Mouse (Mus musculus): ENCODE measurements around the gene Pcdh17. TPM values are rescaled to one million over a fixed set of nuclear protein-coding genes. Genes with fewer than 3 reads are reported as not detected.

The Pcdh17 gene
- polyA plus RNA-seq, 1 experiment from 2014 or later: 8.3 TPM

GRCm38 (mm10) chr14:84454074-84454845, 10.9 kb downstream of the Pcdh17 start:
- H3K4me1 ChIP-seq (replicated peaks; ENCODE audit: control insufficient read depth, insufficient read depth, low read length): no peaks in the 10 kb centered on the region
- ATAC-seq (replicated peaks; ENCODE audit: low FRiP score, low TSS enrichment, low read depth) (no peak), DNase-seq (ENCODE audit: low spot score) (no peak)
- H3K27ac ChIP-seq (ENCODE audit: low read depth): no peak overlapping the region
- no peak overlapping the region for H3K4me2 ChIP-seq (ENCODE audit: low read length)
- no peak overlapping the region for H3K9ac ChIP-seq (ENCODE audit: low read length)
- 66% methylated on average over 4 of the region's 4 CpGs for WGBS
- H3K27me3 ChIP-seq (replicated peaks; ENCODE audit: control insufficient read depth, insufficient read depth, low read length): peaks cover 5% of the 10 kb centered on the region
- no peaks in the 10 kb centered on the region for H3K36me3 ChIP-seq (ENCODE audit: control insufficient read depth, insufficient read depth, low read length)
- no peak overlapping the region for H3K4me3 ChIP-seq (ENCODE audit: low read depth, low read length)
- H3K9me3 ChIP-seq (ENCODE audit: control insufficient read depth, low read length): no peaks in the 10 kb centered on the region

DNA sequence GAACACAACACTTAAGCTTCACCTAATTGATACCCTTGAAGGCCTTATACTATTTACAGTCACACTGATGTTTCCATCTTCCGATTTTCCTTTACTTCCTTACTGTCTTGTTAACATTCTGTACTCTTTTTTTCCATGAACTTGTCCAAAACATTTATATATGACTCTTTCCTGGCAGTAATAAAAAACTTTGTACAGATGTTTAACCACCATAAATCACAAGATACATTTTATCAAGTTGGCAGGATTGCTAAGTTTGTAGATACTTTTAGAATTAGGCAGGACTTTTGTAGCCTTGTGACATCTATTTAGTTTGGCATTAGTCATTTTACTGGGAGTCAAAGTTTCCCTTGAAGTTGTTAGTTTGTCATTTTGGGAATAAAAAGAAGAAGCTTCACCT, 32.1 kb downstream of the Pcdh17 start:
- Histone ChIP-seq H3K9ac (ENCODE audit: low read length) (no peak overlapping the region), H3K4me3 (ENCODE audit: low read depth, low read length) (no peak overlapping the region), H3K27ac (ENCODE audit: low read depth) (no peak overlapping the region), H3K9me3 (ENCODE audit: control insufficient read depth, low read length) (no peaks in the 10 kb centered on the region), H3K4me1 (replicated peaks; ENCODE audit: control insufficient read depth, insufficient read depth, low read length) (no peaks in the 10 kb centered on the region), H3K27me3 (replicated peaks; ENCODE audit: control insufficient read depth, insufficient read depth, low read length) (no peaks in the 10 kb centered on the region), H3K4me2 (ENCODE audit: low read length) (no peak overlapping the region), H3K36me3 (ENCODE audit: control insufficient read depth, insufficient read depth, low read length) (no peaks in the 10 kb centered on the region)
- no peak for DNase-seq (ENCODE audit: low spot score)
- ATAC-seq (replicated peaks; ENCODE audit: low FRiP score, low TSS enrichment, low read depth): no peak
- 50% methylated on average over 1 of the region's 1 CpGs for WGBS

DNA sequence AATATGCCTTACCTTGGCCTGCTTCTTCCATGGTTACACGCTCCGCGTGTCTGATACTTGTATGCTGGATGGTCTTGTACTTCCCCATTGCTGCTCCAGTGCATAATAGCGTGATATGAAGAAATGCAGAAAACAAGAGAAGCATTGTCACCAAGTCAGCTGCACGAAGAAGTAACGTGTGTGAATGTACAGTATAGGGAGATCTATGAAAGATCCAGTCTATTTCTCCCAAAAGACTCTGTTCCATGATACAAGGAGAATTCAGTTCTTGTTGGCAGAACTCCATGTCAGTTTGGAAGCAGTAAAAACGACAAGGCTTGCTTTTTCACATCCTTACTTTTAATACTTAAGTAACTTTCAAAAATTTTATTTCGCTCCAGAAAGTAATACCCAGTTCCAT, 33.0 kb downstream of the Pcdh17 start:
- H3K9me3 ChIP-seq (ENCODE audit: control insufficient read depth, low read length): no peaks in the 10 kb centered on the region
- no peaks in the 10 kb centered on the region for H3K4me1 ChIP-seq (replicated peaks; ENCODE audit: control insufficient read depth, insufficient read depth, low read length)
- H3K9ac ChIP-seq (ENCODE audit: low read length): no peak overlapping the region
- 85% methylated on average over 8 of the region's 8 CpGs for WGBS
- no peaks in the 10 kb centered on the region for H3K36me3 ChIP-seq (ENCODE audit: control insufficient read depth, insufficient read depth, low read length)
- H3K4me3 ChIP-seq (ENCODE audit: low read depth, low read length): no peak overlapping the region
- H3K4me2 ChIP-seq (ENCODE audit: low read length): no peak overlapping the region
- H3K27ac ChIP-seq (ENCODE audit: low read depth): no peak overlapping the region
- ATAC-seq (replicated peaks; ENCODE audit: low FRiP score, low TSS enrichment, low read depth): no peak
- DNase-seq (ENCODE audit: low spot score): no peak
- H3K27me3 ChIP-seq (replicated peaks; ENCODE audit: control insufficient read depth, insufficient read depth, low read length): no peaks in the 10 kb centered on the region

DNA sequence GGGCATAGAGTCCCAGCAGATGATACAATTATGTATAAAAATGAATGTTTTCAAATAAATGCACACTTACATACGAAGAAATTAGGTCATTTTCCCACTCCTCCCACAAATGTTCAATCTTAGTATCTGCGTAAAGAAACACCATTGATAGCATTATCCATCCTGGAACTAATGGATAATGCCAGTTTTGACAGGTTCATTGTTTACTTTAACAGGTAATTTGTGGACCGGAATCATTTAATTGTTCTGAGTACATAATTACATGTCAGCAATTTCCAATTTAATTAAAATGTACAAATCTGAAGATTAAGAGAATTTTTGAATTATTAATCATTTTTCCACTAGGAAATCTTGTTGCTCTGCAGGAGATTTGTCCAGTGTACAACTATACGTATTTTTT, 33.5 kb downstream of the Pcdh17 start:
- H3K27ac ChIP-seq (ENCODE audit: low read depth): no peak overlapping the region
- no peaks in the 10 kb centered on the region for H3K9me3 ChIP-seq (ENCODE audit: control insufficient read depth, low read length)
- H3K36me3 ChIP-seq (ENCODE audit: control insufficient read depth, insufficient read depth, low read length): no peaks in the 10 kb centered on the region
- 77% methylated on average over 4 of the region's 4 CpGs for WGBS
- no peak overlapping the region for H3K4me2 ChIP-seq (ENCODE audit: low read length)
- H3K4me3 ChIP-seq (ENCODE audit: low read depth, low read length): no peak overlapping the region
- no peak overlapping the region for H3K9ac ChIP-seq (ENCODE audit: low read length)
- H3K4me1 ChIP-seq (replicated peaks; ENCODE audit: control insufficient read depth, insufficient read depth, low read length): no peaks in the 10 kb centered on the region
- no peaks in the 10 kb centered on the region for H3K27me3 ChIP-seq (replicated peaks; ENCODE audit: control insufficient read depth, insufficient read depth, low read length)
- ATAC-seq (replicated peaks; ENCODE audit: low FRiP score, low TSS enrichment, low read depth) (no peak), DNase-seq (ENCODE audit: low spot score) (no peak)

GRCm38 (mm10) chr14:84477411-84477810, 34.0 kb downstream of the Pcdh17 start:
- WGBS: 73% methylated on average over 13 of the region's 13 CpGs
- Histone ChIP-seq H3K9ac (ENCODE audit: low read length) (no peak overlapping the region), H3K4me2 (ENCODE audit: low read length) (no peak overlapping the region), H3K27ac (ENCODE audit: low read depth) (no peak overlapping the region), H3K9me3 (ENCODE audit: control insufficient read depth, low read length) (no peaks in the 10 kb centered on the region), H3K4me1 (replicated peaks; ENCODE audit: control insufficient read depth, insufficient read depth, low read length) (no peaks in the 10 kb centered on the region), H3K4me3 (ENCODE audit: low read depth, low read length) (no peak overlapping the region), H3K27me3 (replicated peaks; ENCODE audit: control insufficient read depth, insufficient read depth, low read length) (no peaks in the 10 kb centered on the region), H3K36me3 (ENCODE audit: control insufficient read depth, insufficient read depth, low read length) (no peaks in the 10 kb centered on the region)
- no peak for ATAC-seq (replicated peaks; ENCODE audit: low FRiP score, low TSS enrichment, low read depth)
- no peak for DNase-seq (ENCODE audit: low spot score)

DNA sequence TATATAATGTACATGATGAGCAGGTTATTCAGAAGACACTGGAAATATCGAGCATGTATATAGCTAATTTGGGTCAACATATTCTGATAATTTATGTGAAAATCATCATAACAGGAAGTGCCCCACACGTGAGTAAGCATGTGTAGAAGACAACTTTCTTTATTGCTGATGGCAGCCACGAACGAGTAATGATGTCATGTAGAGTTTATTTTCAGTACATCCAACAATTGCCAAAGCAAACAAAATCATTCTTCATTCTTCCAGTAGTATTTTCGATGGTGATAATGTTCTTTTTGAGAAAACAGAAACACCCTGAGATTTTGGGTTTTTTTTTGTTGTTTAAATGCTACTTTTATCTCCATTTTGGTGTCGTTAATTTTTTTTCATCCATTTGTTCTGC, 37.2 kb downstream of the Pcdh17 start:
- no peak overlapping the region for H3K9ac ChIP-seq (ENCODE audit: low read length)
- H3K4me3 ChIP-seq (ENCODE audit: low read depth, low read length): no peak overlapping the region
- no peak for ATAC-seq (replicated peaks; ENCODE audit: low FRiP score, low TSS enrichment, low read depth)
- WGBS: 69% methylated on average over 6 of the region's 6 CpGs
- no peaks in the 10 kb centered on the region for H3K36me3 ChIP-seq (ENCODE audit: control insufficient read depth, insufficient read depth, low read length)
- no peaks in the 10 kb centered on the region for H3K27me3 ChIP-seq (replicated peaks; ENCODE audit: control insufficient read depth, insufficient read depth, low read length)
- no peak overlapping the region for H3K27ac ChIP-seq (ENCODE audit: low read depth)
- DNase-seq (ENCODE audit: low spot score): no peak
- H3K4me1 ChIP-seq (replicated peaks; ENCODE audit: control insufficient read depth, insufficient read depth, low read length): no peaks in the 10 kb centered on the region
- H3K4me2 ChIP-seq (ENCODE audit: low read length): no peak overlapping the region
- no peaks in the 10 kb centered on the region for H3K9me3 ChIP-seq (ENCODE audit: control insufficient read depth, low read length)

DNA sequence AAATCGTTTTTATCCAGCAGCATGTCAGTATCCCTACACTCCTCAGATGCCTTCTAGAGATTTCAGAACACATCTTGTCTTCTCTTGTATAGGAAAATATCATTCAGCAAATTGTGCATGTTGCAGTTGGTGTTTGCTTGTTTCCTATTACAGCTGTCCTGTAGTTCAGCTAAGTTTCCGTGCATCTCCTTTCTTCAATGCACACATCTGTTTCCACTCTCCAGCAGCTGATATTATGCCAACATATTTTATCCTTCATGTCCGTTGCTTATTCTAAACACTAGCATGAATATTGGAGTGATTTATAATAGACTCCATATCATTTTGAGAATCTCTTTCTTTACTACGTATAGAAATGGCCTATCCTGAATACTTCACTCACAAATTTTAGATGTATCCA, 41.0 kb downstream of the Pcdh17 start:
- Histone ChIP-seq H3K4me2 (ENCODE audit: low read length) (no peak overlapping the region), H3K4me1 (replicated peaks; ENCODE audit: control insufficient read depth, insufficient read depth, low read length) (no peaks in the 10 kb centered on the region), H3K36me3 (ENCODE audit: control insufficient read depth, insufficient read depth, low read length) (no peaks in the 10 kb centered on the region), H3K27ac (ENCODE audit: low read depth) (no peak overlapping the region), H3K27me3 (replicated peaks; ENCODE audit: control insufficient read depth, insufficient read depth, low read length) (no peaks in the 10 kb centered on the region), H3K4me3 (ENCODE audit: low read depth, low read length) (no peak overlapping the region), H3K9me3 (ENCODE audit: control insufficient read depth, low read length) (no peaks in the 10 kb centered on the region), H3K9ac (ENCODE audit: low read length) (no peak overlapping the region)
- no peak for ATAC-seq (replicated peaks; ENCODE audit: low FRiP score, low TSS enrichment, low read depth)
- DNase-seq (ENCODE audit: low spot score): no peak
- 58% methylated on average over 4 of the region's 4 CpGs for WGBS

- no peak for ATAC-seq (replicated peaks; ENCODE audit: low FRiP score, low TSS enrichment, low read depth)
- DNase-seq (ENCODE audit: low spot score): no peak
- H3K27ac ChIP-seq (ENCODE audit: low read depth): no peak overlapping the region
- H3K27me3 ChIP-seq (replicated peaks; ENCODE audit: control insufficient read depth, insufficient read depth, low read length): no peaks in the 10 kb centered on the region
- no peak overlapping the region for H3K4me2 ChIP-seq (ENCODE audit: low read length)
- no peak overlapping the region for H3K4me3 ChIP-seq (ENCODE audit: low read depth, low read length)
- no peaks in the 10 kb centered on the region for H3K4me1 ChIP-seq (replicated peaks; ENCODE audit: control insufficient read depth, insufficient read depth, low read length)
- H3K36me3 ChIP-seq (ENCODE audit: control insufficient read depth, insufficient read depth, low read length): no peaks in the 10 kb centered on the region
- WGBS: 92% methylated on average over 2 of the region's 2 CpGs
- no peak overlapping the region for H3K9ac ChIP-seq (ENCODE audit: low read length)
- no peaks in the 10 kb centered on the region for H3K9me3 ChIP-seq (ENCODE audit: control insufficient read depth, low read length)
These were observed 67.6 kb downstream of the Pcdh17 start for GRCm38 (mm10) chr14:84511010-84511409.

- Histone ChIP-seq H3K27ac (ENCODE audit: low read depth) (no peak overlapping the region), H3K36me3 (ENCODE audit: control insufficient read depth, insufficient read depth, low read length) (no peaks in the 10 kb centered on the region), H3K4me3 (ENCODE audit: low read depth, low read length) (no peak overlapping the region), H3K27me3 (replicated peaks; ENCODE audit: control insufficient read depth, insufficient read depth, low read length) (no peaks in the 10 kb centered on the region), H3K9me3 (ENCODE audit: control insufficient read depth, low read length) (no peaks in the 10 kb centered on the region), H3K9ac (ENCODE audit: low read length) (no peak overlapping the region), H3K4me2 (ENCODE audit: low read length) (no peak overlapping the region), H3K4me1 (replicated peaks; ENCODE audit: control insufficient read depth, insufficient read depth, low read length) (no peaks in the 10 kb centered on the region)
- ATAC-seq (replicated peaks; ENCODE audit: low FRiP score, low TSS enrichment, low read depth): no peak
- WGBS: 65% methylated on average over 2 of the region's 2 CpGs
- no peak for DNase-seq (ENCODE audit: low spot score)
These were observed 89.0 kb downstream of the Pcdh17 start for GRCm38 (mm10) chr14:84532397-84532796.

Data from intestine, embryonic 14.5 days (tissue).